Mouse (Mus musculus): ENCODE data around the gene C2cd4d.

C2cd4d gene

DNA sequence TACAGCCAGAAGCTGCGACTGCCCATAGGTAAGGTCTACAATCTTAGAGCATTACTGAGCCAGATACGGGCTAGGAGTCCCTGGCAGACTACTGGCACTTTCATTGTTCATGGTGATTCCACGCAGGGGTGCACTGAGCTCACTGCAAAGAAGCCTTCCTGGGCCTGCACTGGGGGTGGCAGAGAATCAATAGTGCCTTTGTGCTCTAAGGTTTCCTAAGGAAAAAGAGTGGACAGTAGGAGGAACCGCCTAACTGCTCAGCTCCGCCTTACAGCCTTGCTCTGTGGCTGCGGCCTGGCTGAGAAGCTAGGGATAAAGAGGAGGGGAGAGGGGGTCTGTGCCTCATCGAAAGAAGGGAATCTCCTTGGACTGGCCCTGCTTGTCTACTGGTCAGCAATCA lies at the start of gene C2cd4d:
TSS of gene C2cd4d (plus strand) at position 301 of the 400 bp plus-strand sequence.
- DNase-seq (ENCODE audit: low spot score) = no peak

DNA sequence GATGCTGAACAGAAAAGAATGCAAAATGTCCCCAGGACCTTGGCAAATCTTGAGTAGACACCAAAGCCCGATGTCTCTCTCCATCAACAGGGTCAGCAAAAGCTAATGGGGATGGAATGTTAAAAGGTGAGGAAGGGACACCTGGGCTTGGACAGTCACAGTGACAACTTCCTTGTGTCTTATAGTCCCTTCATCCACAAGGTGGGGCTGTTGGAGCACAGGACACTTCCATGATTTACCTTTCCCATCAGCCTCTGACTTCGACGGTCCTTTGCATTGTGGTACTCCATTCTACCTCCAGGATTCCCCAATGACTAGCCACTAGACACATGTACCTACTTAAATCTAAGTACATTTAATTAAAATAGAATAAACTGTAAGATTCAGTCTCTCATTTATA lies 33.6 kb upstream of the C2cd4d start:
- DNase-seq (ENCODE audit: low spot score) = no peak

DNA sequence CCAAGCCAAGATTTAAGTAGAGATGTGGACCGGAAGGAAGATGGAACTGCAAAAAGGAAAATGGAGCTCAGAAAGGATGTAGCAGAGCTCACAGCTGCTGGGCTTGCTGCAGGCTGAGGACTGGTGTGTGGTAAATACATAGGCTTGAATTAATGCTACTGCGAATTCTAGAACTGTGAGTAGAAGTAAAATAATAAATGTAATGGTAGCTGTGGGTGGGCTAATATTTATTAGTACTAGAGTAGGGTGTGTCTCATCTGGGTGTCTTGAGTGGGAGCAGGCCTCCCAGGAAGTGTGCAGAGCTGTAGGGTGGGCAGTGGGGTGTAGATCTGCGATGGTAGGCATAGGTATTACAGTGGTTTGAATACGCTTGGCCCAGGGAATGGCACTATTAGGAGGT lies 27.8 kb upstream of the C2cd4d start:
- DNase-seq (ENCODE audit: low spot score) = no peak

DNA sequence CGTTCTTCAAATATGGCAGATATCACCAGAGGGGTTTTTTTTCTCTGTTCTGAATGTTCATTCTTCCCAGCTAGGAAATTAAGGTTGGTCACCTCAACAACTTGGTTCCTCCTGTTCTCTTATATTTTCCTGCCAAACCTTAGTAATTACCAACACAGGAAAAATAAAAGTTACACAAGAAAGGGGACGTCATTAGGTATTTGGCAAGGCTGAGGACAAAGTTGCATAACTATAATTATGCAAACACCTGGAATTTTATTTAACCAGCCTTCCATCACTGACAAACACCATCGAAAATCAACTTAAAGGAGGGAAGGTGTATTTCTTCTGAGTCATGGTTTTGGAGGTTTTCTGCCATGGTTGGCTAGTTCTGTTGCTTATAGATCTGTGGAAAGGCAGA lies 23.7 kb upstream of the C2cd4d start:
- no peak for DNase-seq (ENCODE audit: low spot score)

DNA sequence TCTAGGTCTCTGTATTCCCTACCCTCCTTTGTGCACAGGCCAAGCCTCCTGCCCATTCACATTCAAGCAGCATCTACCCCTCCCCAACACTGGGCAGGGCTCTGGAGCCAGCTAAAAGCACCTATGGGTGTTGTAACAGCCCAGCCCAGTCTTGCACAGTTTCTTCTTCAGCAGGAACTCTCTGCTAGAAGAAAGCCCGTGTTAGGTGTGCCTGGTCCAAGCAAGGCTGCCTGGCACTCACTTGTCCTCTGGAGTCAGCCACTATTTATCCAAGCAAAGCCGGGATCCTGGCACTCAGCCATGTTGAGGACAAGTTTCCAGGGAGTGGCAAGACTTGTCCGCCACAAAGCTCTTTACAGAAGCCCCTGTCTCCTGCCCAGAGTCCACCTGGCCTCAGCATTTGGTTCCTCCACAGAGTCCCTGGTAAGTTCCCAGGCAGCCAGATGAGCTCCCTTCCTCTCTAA lies 20.2 kb upstream of the C2cd4d start, which contains the start of gene Them5:
TSS of gene Them5 (plus strand) at position 141 of the 464 bp plus-strand sequence.
- DNase-seq (ENCODE audit: low spot score) = no peak

DNA sequence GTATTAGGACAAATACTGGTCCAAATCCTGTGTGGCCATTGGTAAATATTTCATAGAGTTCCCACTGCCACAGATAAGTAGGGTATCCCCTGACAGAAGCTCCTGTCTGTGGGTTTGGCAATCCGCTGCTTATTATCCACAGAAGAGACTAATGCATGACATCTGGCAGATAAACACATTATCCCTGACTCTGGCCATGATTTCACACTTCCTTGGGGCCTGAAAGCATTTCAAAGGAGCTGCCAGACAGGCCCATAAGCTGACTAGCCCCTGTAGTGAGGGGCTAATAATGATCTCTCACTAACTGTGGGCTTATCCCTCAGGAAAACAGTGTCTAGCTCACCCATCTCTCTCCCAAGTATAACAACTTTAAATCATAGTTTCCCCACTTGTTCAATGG lies 19.7 kb upstream of the C2cd4d start:
- DNase-seq (ENCODE audit: low spot score) = no peak

DNA sequence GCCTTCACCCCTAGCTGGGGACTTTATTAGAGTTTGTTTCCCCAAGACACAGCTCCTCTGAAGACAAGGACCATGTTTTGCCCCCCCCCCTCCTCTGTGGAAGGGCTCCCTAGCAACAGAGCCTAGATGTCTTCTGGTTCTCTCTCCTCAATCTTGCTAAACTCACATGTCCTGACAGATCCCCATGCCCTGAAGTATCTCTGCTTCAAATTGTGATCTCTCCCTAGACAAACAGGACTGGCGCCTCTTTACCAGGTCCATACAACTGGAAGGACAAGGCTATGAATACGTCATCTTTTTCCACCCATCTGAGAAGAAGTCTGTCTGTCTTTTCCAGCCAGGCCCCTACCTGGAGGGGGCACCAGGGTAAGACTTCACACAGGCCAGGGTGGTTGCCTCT lies 18.1 kb upstream of the C2cd4d start:
- DNase-seq (ENCODE audit: low spot score) = no peak

DNA sequence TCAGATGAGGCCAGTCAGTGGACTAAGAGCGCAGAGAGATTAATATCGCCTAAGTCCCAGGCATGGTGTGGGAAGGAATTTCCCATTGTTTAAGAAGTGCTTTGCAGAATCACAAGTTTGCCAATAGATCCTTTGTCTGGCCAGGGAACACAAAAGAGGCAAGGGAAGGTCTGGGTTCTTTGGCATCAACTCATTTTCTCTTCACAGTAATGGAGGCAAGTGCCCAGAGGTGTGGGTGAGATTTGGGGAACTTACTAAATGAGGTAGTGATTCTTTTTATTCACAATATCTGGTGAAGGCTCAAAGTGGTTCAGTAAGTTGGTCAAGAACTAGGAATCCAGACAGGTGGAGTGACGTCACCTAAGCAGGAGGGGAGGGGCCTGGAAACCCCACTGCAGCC lies 17.3 kb upstream of the C2cd4d start:
- DNase-seq (ENCODE audit: low spot score) = no peak

DNA sequence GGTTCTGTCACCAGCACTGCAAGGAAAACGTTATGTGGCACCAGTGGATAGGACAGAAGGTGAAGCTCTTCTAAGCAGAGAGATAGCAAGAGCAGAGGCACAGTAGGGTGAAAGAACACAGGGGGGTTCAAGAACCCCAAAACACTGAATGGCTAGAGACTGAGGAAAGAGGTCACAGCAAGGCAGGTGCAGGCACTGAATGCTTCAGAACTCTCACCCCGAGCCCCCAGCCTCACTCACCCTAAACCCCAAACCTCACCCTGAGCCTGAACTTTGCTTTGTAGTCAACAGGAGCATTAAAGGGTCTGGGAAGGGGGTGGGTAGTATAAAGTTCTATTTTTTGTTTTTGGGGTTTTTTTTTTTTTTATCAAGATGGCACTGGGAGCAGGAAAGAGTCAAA lies 14.1 kb upstream of the C2cd4d start:
- no peak for DNase-seq (ENCODE audit: low spot score)

DNA sequence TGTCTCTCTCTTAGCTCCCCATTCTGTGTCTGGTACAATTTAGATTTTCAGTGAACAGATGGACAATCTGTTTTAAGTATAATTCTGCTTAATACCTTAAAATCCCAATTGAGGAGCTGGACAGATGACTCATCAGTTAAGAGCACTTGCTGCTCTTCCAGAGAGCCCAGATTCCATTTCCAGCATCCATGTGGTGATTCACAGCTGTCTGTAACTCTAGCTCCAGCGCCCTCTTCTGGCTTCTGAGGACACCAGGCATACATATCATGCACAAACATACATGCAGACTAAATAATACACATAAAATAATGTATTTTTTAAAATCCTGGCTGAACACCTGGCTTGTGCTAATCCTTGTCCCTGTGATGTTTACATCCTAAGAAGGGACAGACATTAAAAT lies 1.4 kb upstream of the C2cd4d start:
- no peak for DNase-seq (ENCODE audit: low spot score)

DNA sequence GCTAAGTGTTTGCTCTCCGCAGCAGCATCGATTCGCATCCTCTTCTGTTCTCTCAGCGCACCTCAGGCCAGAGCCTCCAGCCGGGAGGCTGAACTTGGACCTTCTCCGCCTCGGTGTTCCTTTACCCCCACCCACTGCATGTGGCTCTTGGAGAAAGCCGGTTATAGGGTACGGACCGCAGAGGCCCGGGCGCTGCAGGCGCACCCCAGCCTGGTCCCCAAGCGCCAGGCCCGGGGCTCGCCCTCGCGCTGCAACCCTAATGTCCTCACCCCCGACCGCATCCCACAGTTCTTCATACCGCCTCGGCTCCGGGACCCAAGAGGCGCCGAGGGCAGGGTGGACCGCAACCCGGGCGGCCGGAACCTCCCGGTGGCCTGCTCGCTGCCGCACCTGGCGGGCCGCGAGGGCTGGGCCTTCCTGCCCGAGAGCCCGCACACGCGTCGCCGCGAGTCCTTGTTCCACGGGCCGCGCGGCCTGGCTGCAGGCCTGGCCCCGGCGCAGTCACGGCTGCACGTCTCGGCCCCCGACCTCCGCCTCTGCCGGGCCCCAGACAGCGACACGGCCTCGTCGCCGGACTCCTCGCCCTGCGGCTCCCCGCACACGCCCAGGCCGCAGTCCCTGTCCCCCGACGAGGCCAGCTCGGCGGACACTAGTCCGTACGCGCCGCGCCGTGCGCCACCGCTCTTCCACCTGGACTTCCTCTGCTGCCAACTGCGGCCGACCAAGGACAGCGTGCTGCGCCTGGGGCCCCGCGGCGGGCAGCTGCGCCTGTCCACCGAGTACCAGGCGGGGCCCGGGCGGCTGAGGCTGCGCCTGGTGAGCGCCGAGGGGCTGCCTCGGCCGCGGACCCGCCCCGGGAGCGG lies 1.3 kb downstream of the C2cd4d start:
- DNase-seq (ENCODE audit: low spot score) = peak; percentile 66

DNA sequence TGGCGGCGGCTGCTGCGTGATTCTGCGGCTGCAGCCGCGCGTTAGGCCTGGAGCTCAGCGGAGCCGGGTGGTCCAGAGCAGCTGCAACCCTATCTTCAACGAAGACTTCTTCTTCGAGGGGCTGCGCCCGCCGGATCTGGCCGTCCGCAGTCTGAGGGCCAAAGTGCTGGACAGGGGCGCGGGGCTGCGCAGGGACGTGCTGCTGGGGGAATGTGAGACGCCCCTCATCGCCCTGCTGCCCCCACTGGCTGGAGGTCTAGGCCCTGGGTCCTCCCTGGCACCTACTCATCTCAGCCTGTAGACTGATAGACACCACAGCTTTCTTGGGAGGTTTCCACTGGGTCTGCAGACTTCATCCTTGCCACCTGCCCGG lies 1.9 kb downstream of the C2cd4d start:
- peak; percentile 55 for DNase-seq (ENCODE audit: low spot score)

DNA sequence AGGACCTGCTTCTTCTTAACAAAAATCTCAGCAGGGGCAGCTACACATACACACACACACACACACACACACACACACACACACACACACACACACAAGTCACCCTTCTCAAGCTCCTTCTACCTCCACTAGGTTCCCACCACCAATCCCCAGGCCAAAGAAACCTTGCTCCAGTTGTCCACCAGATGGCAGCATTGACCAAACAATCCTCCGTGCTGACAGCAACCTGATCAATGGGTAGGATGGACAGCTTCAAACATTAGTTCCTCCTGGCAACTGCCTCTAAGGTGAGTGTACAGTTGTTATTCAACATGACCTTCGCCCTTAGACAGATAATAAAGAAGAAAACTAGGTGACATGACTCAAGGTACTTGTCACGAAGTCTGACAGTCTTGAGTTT lies 4.5 kb downstream of the C2cd4d start:
- peak; percentile 53 for DNase-seq (ENCODE audit: low spot score)

DNA sequence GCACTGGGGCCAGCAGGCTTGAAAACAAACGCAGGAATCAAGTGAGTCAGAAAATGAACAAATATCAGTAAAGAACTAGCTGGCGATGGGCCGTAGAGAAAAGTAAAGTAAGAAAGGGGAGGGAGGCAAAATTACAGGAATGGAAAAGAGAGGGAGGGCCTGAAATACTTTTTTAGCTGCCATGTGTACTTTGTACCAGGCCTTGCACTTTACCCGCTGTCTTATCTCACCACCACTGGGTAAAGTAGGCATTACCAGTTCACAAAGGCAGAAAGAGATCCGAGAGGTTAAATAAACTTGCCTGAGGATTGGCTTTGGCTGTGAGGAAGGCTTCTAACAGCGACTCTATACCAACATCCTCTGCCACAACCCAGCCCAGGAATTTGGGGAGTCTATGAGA lies 5.3 kb downstream of the C2cd4d start:
- no peak for DNase-seq (ENCODE audit: low spot score)

DNA sequence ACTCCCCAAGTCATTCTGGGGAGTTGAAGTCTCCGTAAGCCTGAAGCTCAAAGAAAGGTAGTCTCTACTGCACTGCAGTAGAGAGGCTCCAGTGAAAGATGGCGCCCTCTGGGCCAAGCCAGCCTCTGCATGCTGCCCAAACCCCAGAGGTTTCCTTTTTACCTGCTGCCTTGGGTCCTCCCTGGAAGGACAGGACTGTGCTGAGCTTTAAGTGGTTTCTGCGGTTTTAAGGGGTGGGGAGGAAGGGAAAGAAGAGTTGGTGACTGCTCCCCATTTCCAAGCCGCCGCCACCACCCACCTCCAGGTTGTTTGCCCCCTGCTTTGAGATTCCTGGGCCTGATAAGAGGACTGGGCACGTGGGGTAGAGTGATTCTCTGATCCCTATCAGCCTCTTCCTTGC lies 6.4 kb downstream of the C2cd4d start:
- no peak for DNase-seq (ENCODE audit: low spot score)

DNA sequence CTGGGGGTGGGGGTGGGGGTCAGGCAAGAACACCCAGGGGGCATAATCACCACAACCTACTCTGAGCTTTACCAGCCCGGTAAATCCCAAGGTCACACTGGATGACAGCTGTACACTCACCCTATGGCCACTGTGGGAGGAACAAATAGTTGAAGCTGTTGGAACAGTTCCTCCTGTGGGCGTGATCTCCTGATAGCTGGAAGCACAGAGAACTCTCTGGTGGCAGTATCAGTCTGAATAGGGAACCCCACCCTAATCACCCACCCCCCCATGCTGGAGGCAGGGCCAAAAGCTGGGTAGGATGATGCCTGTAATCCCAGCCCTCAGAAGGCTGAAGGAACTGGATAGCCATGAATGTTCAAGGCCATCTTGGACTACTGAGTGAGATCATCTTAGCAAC lies 7.5 kb downstream of the C2cd4d start:
- peak; percentile 66 for DNase-seq (ENCODE audit: low spot score)

DNA sequence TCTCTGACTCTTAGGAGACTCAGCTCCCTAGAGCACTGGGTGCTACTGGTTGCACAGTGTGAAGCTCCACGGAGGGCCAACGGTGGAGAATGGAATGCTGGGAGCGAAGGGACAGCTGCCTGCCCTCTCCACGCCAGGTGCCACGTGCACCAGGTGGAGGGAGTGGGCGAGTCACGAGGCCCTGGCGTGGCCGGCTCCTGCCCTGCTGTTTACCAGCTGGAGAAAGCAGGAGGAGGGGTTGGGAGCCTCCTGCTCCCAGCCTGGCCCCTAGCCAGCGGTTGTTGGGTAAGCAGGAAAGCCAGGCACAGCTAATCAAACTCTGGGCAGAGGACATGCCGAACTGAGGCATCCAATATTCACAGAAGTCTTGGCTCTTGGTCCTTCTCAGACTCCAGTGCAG lies 9.4 kb downstream of the C2cd4d start:
- DNase-seq (ENCODE audit: low spot score) = peak; percentile 85

DNA sequence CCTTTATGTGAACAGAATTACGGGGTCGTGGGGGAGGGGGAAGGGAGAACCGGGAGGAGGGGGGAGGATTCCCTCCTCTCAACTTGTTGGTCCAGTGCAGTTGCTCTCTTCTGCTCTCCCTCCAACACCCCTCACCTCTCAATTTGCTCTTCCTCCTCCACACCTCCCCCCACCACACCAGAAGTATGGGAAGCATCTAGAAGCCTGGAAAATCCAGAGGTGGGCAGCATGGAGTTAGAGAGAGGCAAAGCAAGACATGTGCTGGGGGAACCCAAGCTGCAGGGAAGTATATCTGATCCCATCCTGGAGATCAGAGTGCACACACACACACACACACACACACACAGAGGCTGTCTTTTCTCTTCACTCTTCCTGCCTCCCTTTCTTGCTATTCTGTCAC lies 9.8 kb downstream of the C2cd4d start:
- DNase-seq (ENCODE audit: low spot score) = no peak

DNA sequence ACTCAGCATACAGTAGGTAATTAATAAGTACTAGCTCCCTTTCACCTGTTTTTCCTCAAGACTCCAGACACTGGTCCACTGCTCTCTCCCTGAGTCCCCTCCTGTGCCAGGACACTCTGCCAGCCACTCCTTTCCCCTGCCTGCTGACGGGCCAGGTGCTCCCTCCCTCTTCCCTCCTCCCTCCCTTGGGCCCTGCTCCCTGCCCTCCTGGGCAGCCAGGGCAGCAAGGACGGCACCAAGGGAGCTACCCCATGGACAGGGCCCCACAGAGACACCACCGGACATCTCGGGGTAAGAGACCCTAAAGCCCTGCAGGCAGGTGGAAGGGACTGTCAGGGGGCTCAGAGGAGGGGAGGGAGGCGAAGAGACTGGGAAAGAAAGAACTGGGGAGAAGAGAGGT lies 10.4 kb downstream of the C2cd4d start, which contains the start of gene Rorc:
TSS of gene Rorc (plus strand) at position 154 of the 400 bp plus-strand sequence.
- DNase-seq (ENCODE audit: low spot score) = peak; percentile 48

DNA sequence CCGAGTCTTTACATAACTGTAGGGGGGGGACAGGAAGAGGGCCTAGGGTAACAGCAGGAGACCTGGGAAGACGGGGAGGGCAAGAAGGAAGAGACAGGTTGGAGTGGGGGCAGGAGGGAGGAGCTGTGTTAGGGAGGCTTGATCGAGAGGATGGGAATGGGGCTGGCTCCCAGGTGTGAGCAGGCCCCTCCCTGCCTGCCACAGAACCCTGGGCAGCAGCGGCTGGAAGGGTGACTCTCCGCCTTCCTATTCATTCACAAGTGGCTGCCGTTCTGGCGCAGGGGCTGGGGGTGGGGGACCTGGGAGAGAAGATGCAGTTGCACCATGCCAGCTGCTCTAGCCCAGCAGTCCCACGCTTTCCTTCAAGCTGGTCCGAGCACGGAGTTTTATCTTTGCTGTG lies 10.9 kb downstream of the C2cd4d start:
- no peak for DNase-seq (ENCODE audit: low spot score)

DNA sequence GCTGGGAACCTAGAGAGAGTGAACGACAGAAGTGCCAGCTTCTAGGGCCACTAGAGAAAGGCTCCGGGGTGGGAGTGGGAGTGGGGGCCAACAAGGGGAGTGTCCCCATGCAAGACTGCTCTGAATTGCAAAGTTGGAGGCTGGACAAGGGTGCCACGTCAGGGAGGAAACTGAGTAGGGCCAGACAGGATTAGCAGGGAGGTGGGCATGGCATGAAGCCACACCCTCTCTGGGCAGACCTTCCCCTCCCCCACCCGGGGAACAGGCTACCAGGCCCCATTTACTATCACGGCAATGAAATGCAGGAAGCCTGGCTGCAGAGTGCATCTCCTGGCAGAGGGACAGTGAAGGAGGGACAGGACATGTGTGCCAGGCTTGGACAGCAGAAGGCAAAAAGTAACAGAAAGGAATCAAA lies 11.4 kb downstream of the C2cd4d start:
- DNase-seq (ENCODE audit: low spot score) = peak; percentile 59

DNA sequence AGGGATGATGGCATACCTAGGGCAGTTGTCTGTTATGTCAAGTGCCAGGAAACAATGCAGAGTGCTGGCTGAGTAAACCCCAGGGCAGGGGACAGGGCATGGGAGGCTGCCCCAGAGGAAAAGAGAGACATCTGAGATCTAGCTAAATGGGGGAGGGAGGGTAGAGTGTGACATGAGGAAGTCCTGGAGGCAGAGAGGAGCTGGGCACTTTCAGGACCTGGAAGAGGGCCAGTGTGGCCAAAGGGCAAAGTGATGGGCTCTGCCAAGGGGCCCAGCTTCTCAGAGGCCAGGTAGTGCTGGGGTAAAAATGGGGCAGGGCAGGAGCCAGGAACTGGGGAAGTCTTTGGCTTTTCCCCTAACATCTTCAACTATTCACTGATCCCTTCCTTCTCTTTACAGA lies 12.4 kb downstream of the C2cd4d start:
- DNase-seq (ENCODE audit: low spot score) = no peak

DNA sequence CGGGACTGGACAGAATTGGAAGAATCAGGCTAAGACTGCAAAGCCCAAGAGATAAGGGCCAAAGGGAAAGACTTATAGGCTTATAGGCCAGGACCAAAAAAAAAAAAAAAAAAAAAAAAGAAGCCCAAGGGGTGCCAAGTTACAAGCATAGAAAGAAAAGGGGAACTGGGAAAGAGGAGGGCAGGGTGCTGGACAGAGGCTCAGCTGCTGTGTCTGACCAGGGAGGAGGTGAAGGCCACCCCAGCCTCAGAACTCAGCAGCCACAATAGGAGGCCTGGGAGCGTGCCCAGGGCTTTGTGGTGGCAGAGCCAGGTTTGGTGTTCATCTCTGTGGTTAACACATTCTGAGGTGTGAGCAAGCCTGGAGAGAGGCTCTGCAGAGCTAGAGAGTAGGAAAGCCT lies 12.9 kb downstream of the C2cd4d start:
- DNase-seq (ENCODE audit: low spot score) = no peak

DNA sequence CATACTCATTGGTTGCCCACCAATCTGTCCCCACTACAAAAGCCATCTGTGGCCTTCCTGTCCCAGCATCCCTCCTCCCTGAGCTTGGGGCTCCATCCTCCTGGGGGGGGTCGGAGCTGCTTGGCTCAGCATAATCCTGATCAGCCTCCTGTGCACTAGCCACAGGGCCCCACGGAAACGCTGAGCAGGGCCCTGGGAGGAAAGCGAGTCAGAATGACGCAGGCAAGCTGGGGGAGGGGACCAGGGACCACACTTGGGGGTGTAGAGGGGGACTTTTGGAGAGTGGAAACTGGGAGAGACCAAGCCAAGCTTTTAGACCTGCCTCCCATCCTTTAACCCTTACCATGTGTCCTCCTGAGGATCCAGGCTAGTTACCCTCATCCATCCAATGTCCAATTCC lies 13.6 kb downstream of the C2cd4d start:
- no peak for DNase-seq (ENCODE audit: low spot score)

Measured in testis, postnatal 14 days (tissue).